Mouse (Mus musculus): ENCODE data around the gene Kif5a. TPM values are rescaled to one million over a fixed set of nuclear protein-coding genes. Genes with fewer than 3 reads are reported as not detected.
"Not testable (repeated sequence)": the region's sequence is repeated elsewhere in the genome, so short reads cannot be mapped to it uniquely, and the experiment has no call there.

The Kif5a gene
- 1 to 10 TPM in 2 of 4 experiments, under 1 TPM in 2; 0.54 to 1.6 (median 1.2) TPM for total RNA-seq (2022)

DNA sequence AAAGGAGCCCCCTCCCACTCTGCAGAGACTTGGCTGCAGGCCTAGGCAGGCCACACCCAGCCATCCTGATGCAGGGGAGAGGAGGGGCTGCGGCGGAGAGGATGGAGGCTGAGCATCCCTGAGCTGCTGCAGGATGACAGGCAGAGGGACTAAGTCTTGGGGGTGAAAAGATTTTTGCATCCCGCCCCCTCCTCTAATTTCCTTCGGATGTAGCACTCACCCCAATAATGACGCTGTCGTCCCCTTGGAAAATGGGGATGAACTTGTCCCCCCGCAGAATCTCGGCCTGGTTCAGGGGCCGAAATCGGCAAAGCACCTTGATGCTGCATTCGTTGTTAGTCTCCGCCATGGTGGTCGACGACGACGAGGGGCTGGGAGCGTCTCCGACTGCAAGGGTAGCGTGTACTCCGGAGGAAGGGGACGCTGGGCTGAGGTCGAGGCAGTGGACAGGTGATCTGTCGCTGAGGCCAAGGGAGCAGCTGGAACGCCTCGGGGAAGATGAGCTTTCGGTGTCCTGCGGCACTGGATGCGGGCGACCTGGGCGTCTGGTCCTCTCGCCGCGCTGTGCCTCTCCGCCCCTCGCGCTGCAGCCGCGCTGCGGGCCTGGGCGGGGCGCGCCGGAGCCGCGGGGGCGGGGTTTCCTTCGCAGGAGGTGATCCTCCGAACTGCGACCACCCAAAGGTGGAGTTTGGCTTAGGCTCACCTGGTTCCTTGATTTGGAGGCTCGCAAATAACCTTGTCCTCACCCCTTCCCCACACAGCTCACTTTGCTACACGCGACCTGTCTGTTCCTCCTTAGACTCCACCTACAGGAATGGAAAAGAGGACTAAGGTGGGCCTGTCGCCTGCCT is at the start of gene Kif5a:
Kif5a (minus strand) TSS at position 801 of the 851 bp plus-strand sequence.
- DNase-seq (ENCODE audit: low spot score), result no peak

DNA sequence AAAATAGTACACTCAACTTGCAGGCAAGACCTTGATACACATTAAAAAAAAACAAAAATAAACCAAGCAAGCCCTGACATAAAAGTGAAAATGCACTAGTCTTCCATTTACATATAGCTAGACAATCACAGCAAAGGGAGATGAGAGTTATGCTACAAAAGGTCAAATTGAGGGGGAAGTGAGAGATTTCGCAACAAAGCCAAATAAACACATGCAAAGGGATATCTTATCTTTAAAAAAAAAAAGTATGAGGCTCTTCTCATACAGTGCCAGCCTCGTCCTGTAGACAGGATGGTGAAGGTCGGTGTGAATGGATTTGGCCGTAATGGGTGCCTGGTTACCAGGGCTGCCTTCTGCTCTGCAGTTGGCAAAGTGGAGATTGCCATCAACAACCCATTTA is 49.7 kb upstream of the Kif5a start:
- no peak for DNase-seq (ENCODE audit: low spot score)

DNA sequence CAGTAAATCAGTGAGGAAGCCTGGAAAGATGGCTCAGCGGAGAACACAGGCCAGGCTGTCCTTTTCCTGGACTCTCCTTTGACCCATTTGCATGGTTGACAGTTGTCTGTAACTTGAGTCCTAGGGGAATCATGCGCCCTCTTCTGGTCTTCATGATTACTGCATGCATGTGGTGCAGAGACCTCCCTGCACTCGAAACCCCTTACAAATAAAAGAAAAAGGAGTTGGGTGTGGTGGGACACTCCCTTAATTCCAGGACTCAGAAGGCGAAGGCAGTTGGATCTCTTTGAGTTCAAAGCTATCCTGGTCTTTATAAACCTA is 49.2 kb upstream of the Kif5a start:
- peak; percentile 89 for DNase-seq (ENCODE audit: low spot score)

DNA sequence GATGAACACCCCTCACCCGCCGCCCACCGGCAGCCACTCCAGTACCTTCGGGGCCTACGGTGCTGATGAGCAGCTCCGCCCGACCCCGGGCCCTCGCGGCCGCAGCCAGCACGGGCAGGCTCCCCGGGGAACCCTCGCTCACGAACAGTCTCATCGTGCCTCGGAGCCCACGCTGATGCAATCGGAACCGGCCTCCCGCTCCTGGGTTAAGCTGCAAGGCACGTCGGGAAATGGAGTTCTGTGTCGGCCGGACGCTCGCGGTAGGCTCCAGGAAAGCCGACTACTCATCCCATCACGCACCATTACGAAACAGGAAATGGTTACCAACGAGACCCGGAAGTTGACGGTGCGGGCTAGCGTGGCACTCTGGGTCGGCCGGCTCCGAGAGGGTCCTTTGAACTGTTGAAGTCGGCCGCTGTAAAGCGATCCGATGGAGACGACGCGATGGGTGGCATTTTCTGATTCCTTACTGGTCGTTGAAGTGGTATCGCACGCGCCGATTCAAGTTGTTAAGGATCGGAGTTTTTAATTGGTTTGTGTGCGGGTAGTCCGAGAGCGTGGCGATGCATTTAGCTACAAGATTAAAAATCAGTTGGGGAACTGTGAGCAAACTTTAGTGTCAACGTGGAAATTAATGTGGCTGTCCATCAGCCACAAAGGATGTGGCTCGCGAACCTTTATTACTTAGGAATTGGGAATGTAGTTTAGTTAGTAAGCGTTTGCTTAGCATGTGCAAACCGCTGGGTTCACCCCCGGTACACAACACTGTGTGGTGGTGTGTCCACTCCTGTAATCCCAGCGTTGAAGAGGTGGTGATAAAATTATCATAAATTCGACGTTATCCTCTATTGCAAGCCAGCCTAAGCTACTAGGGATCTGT is 48.6 kb upstream of the Kif5a start, which contains the start of gene Mars:
Mars (minus strand) TSS at position 311 of the 880 bp plus-strand sequence.
- peak; percentile 99 for DNase-seq (ENCODE audit: low spot score)

DNA sequence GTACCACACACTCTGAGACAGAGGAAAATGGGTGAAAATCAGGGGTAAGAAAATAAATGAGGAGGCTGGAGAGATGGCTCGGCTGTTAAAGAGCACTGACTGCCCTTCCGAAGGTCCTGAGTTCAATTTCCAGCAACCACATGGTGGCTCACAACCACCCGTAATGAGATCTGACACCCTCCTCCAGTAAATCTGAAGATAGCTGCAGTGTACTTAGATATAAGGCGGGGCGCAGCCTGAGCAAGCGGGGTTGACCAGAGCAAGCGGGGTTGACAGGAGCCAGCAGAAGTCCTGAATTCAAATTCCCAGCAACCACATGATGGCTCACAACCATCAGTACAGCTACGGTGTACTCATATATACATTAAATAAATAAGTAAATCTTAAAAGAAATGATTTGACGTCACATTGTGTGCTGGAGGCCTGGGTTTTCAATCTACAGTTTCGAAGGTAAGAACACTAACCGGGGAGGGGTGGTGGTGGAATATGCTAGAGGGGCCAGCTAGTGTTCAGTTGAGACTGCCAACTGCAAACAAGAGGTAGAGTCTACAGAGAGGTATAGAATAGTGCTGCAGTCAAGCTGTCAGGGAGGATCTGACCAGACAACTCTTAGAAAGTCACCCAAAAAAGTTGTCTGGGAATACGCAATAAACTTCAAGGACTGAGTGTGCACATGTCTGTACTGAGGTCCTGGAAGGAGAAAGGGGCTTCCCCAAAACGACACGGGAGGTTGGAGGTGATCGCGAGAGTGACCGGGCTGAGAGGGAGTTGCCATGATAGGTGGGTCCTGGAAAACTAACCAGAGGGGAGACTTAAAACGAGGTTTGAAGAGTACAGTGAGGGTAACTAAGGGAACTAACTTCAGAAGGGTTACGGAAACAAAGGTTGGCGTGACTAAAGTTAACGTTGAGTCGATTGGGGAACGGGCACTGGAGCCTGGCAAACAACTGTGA is 47.7 kb upstream of the Kif5a start:
- DNase-seq (ENCODE audit: low spot score), result no peak

DNA sequence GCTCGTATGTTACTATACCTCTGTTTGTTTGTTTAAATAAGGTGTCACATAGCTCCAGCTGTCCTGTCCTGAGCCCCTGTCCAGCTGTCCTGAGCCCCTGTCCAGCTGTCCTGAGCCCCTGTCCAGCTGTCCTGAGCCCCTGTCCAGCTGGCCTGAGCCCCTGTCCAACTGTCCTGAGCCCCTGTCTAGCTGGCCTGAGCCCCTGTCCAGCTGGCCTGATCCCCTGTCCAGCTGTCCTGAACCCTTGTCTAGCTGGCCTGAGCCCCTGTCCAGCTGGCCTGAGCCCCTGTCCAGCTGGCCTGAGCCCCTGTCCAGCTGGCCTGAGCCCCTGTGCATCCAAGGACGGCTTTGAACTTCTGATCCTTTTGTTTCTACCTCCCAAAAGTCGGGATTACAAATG is 46.0 kb upstream of the Kif5a start:
- not testable (repeated sequence) for DNase-seq (ENCODE audit: low spot score)

DNA sequence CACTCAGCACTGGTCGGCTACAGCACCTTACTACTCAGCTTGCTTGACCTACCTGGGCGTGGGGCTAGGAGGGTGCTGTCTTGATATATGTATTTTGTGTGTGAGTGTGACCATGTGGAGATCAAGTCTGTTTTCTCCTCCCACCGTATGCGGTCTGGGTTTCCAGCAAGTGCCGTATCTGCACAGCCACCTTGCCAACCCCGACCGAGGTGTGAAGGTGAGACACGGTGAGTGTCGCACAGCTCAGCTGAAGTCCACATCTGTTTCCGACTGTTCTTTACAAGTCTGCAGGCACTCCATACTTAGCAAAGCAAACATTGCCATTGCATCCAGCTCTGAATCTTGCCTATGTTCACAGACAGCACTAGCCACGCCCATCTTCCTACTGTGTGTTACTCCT is 40.0 kb upstream of the Kif5a start:
- no peak for DNase-seq (ENCODE audit: low spot score)

DNA sequence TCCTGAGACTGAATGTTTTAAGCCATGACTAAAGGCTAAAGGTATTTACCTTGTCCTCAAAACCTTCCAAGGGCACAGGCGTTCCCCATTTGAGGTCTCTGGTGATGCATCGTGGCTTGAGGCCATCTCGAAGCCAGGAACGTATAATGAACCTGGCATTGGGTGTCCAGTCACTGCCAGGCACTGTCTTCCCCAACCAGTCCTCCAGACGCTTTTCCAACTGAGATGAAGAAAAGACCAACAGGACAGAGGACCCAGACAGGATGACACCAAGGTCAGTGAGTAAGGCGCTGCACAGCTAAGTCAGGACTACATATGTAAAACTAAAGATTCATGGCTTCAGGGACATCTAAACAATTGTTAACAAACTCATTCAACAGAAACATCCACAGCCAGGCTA is 37.2 kb upstream of the Kif5a start:
- no peak for DNase-seq (ENCODE audit: low spot score)

DNA sequence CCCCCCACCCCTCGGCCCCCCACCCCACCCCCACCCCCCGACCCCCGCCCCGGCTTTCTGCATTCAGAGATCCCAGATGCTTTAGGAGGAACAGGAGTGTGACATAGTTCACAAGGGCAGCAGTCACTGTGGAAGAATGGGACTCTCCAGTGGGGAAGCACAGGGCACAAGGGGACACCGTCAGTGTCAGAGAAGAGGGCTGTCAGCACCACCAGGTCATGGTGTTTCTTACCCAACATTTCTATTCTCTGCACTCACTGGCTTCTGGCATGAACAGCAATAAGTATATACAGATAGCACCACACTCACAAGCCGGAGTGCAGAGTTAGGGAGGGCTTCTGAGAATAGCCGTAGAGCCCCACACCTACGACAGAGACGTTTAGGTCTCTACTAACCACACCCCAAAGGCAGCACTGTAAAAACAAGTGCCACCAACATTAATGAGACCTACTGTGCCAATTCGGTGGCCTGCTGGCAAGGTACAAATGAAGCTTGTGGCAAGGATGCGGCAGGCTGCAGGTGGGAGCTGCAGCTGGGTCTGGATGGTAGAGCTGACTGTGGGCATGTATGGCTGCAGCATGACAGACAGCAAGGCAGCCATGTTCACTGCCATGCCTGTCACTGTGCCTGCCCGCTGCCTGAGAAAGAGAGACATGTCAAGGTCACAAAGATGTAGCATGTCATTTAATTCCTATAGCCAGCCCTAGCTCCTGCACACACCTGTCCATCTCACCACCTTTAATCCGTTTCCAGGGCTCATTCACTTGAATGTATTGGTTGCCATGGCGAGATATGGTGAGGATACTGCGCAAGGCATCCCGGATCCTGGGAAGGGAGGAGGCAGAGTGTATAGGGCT is 34.1 kb upstream of the Kif5a start:
- DNase-seq (ENCODE audit: low spot score), result no peak

DNA sequence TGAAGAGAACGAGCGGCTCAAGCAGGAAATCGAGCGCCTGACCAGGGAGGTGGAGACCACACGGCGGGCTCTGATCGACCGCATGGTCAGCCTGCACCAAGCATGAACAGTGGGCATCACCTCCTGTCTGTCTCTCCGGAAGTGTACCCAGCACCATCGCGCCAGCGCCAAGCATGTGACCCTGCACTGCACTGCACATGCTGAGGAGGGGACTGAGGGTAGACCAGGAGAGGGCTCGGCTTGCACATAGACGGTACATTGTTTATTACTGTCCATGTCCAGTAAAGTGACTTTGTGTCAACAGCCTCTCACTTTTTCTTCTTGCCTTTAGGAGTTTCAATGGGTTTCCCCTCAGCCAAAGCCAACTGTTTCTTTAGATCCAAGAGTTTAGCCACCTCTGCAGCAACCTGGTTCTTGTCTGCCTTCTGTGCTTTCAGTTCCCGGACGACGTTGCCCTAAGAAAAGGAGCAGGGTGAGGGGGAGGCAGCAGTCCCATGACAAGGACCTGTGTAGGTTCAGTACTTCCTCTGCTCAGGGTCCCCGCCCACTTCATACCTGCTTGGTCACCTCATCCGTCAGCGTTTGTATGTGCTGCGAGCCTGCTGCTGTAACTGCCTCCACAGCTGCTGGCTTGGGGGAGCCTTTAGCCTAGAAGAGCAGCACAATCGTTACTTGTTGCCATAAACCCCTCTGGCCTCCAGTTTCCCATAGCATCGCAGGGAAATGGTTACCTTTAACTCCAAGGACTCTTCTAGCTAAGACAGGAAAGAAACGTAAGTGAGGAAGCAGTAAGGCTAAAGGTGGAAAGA is 33.0 kb upstream of the Kif5a start:
- DNase-seq (ENCODE audit: low spot score), result no peak

DNA sequence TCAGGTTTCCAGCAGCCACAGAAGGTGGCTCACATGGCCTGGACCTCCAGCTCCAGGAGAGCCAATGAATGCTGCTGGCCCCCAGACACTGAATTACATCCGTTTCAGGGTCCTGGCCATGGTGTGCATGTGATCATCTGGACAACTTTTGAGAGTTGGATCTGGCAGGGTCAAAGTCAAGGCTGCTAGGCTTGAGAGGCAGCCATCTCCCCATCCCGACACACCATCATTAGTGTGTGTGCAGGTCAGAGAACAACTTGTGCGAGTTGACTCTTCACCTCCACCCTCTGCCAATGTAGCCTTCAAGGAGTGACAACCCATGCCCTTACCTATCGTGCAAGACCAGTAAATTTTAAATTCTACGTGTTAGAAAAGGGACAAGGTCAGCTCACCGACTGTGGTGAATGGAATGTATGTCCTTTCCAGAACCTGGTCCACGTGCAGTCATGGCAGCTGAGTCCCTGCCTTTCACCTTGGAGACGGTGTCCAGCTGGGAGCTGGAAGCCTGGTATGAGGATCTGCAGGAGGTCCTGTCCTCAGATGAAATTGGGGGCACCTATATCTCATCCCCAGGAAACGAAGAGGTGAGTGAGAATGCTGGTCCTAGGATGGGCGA is 31.9 kb upstream of the Kif5a start:
- DNase-seq (ENCODE audit: low spot score), result no peak

DNA sequence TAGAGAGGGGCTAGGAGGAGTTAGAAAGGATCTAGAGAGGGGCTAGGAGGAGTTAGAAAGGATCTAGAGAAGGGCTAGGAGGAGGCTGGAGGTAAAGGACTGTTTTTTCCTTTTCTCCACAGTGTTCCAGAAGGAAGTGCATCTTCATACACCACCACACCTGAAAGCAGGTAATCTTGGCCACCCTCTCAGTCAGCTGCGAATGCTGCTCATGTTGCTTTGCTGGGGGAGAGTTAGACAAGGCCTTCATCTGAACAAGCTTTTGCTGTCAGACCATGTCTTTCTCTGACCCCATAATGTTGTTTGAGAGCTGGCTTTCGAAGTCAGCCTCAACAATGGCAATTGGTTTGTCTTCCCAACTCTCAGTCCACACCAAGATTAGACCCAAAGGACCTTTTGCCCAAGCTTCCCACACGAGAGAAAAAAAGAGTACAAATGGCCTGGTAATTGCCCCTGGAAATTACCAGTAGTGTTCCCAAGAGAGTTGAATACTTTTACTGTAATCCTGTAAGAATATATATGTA is 30.5 kb upstream of the Kif5a start:
- no peak for DNase-seq (ENCODE audit: low spot score)

DNA sequence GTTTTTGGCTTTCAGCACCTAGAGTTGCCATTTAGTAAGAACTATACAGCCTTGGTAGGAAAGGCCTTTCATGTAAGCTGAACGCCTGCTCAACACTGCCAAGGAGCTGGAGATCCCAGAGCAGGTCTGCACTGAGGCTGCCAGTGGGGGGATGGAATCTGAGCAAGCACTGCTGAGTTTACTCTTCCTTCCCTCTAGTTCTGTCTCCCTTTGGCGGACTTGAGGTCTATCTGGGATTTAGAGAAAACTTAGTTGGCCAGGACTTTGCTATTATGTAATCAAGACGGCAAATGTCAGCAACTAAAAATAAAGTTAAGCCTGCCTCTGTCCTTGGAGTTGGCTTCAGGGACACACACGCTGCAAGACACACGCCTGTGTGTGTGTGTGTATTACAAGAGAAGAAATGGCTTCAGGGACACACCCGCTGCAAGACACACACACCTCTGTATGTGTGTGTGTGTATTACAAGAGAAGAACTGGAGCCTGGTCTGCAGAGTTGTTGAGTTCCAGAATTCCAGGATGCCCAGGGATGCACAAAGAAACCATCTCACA is 29.9 kb upstream of the Kif5a start:
- DNase-seq (ENCODE audit: low spot score), result peak; percentile 76

DNA sequence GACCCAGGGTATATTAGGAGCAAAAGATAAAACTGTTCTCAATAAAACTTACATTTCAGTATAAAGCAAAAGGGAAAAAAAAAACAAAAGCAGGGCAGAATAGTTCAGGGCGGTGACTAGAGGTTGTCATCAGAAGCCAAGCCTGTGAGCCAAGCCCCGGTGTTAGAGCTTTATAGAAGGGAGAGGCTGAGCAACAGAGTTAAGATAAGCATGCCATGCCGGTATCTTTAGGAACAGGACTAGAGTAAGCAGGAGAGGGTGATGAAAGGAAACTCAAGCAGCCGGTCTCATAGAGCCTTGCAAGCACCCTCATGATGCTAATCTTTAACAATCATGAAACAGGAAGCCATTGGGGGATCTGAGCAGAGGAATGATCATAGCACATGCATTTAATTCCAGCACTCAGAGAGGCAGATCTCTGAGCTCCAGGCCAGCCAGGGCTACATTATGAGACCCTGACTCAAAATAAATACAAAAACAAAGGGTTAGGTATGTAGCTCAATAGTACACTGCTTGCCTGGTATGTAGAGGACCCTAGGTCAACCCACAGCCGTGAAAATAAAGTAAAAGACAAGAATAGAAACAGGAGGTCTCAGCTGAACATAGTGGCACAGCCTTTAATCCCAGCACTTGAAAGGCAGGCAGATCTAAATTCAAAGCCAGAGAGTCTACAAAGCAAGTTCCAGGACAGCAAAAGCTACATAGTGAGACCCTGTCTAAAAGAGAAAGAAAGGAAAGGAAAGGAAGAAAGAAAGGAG is 28.9 kb upstream of the Kif5a start:
- no peak for DNase-seq (ENCODE audit: low spot score)

DNA sequence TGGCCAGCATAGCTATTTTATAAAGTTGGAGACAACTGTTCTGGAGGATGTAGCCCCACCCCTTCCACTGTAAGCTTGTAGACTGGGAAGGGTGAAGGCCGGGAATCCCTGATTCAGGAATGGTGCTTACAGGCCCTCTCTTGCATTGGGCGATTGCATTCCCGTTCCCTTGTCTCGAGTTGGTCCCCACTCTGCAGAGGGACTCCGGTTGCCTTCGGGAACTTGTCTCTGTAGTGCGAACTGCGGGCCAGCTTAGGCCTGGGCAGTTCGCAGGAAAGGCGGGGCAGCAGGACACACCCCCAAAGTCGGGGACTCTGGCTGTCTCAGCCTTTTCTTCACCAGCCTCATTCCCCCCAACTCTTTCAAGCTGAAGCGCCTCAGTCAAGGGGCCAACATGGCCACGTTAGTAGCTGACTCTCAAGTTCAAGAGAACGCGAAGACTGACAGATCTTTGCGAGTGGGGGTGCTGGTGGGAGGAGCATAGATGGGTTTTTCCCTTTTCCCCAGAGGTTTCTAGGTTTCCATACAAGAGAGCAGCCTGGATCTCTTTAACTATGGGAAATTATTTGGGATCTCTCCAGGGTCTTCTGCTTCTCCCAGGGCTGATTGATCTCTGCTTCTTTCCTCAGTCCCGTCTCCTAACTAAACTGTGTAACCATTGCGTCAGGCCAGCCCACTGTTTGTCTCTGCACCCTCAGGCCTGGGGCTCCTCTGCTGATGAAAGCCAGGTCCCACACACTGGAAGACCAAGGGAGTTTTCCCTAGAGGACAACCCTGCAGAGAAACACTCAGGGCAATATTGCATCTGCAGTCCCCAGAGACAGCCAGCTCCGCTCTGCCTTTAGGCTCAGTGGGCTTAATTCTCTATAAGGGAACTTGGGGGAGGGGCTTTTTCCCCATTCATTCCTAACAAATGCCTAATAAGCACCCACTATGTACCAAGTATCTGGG is 28.1 kb upstream of the Kif5a start:
- no peak for DNase-seq (ENCODE audit: low spot score)

DNA sequence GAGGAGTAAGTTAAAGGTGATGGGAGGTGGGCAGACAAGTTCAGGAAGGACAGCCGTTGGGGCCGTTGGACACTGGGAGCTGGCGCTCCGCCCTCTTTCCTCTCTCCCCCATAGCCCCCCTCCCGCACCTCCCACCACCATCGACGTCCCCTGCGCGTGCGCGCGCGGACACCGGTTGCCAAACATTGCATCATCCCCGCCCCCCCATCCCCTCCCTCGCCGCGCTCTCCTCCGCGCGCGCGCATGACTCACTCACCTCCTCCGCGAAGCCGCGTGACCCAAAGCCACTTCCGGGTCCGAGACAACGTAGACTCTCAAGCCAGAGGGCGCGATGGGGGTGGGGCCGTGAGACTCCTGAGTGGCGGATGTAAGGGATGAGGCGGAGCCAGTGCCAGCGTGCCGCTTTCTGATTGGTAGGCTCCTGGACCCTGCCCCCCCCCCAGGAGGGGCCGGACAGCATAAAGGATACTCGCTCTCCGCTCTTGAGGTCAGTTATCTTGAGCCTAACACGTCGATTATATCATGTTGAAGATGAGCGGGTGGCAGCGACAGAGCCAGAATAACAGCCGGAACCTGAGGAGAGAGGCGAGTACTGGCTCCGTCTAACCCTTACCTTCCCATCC is 27.3 kb upstream of the Kif5a start:
- DNase-seq (ENCODE audit: low spot score), result peak; percentile 100
